Mouse (Mus musculus): ENCODE data around the gene Dnah3. TPM values are rescaled to one million over a fixed set of nuclear protein-coding genes. Genes with fewer than 3 reads are reported as not detected.

The Dnah3 gene
- polyA plus RNA-seq, 1 experiment from 2014 or later = 0.26 TPM

- peak overlapping the region; percentile 84 for H3K4me2 ChIP-seq (replicated peaks)
- peak overlapping the region; percentile 55 for H3K4me3 ChIP-seq
- no peak overlapping the region for H3K27ac ChIP-seq
- WGBS = 4% methylated on average over 25 of the region's 25 CpGs
- no peaks in the 10 kb centered on the region for H3K36me3 ChIP-seq
- ATAC-seq (ENCODE audit: low FRiP score) = 0 out of 2 replicates have a peak, but pooled peaks have one; percentile 20
- peak overlapping the region; percentile 64 for H3K9ac ChIP-seq
- H3K9me3 ChIP-seq (replicated peaks) = no peaks in the 10 kb centered on the region
- peaks cover 5% of the 10 kb centered on the region; the same call in 1 of the 2 replicates for H3K27me3 ChIP-seq
- peaks cover 19% of the 10 kb centered on the region for H3K4me1 ChIP-seq
These were observed 8.0 kb upstream of the Dnah3 start for GRCm38 (mm10) chr7:120103019-120103567.

- Histone ChIP-seq H3K27ac (no peak within 1 kb of the TSS), H3K27me3 (peaks cover 5% of the 10 kb centered on the region; the same call in 1 of the 2 replicates), H3K36me3 (no peaks in the 10 kb centered on the region), H3K4me3 (peak within 1 kb of the TSS; percentile 55), H3K9me3 (replicated peaks) (no peaks in the 10 kb centered on the region), H3K4me1 (peaks cover 19% of the 10 kb centered on the region), H3K4me2 (replicated peaks) (peak within 1 kb of the TSS; percentile 84), H3K9ac (peak within 1 kb of the TSS; percentile 64)
- 1% methylated on average over 42 of the region's 42 CpGs for WGBS
- peak; percentile 88 for ATAC-seq (ENCODE audit: low FRiP score)
These were observed 7.3 kb upstream of the Dnah3 start, which contains the start of gene Tmem159 for GRCm38 (mm10) chr7:120102164-120102972. Gene Tmem159 (plus strand): TSS chr7:120102353.

- Histone ChIP-seq H3K4me2 (replicated peaks) (no peak overlapping the region), H3K4me3 (no peak overlapping the region), H3K9ac (no peak overlapping the region), H3K36me3 (no peaks in the 10 kb centered on the region), H3K27ac (no peak overlapping the region), H3K4me1 (peaks cover 14% of the 10 kb centered on the region), H3K27me3 (peaks cover 5% of the 10 kb centered on the region; the same call in 1 of the 2 replicates), H3K9me3 (replicated peaks) (no peaks in the 10 kb centered on the region)
- 21% methylated on average over 9 of the region's 9 CpGs for WGBS
- no peak for ATAC-seq (ENCODE audit: low FRiP score)
These were observed 3.3 kb upstream of the Dnah3 start for GRCm38 (mm10) chr7:120098403-120098802.

- H3K27ac ChIP-seq = no peak overlapping the region
- H3K9me3 ChIP-seq (replicated peaks) = no peaks in the 10 kb centered on the region
- no peak overlapping the region for H3K9ac ChIP-seq
- ATAC-seq (ENCODE audit: low FRiP score) = peak; percentile 49; the same call in 1 of the 2 replicates
- no peaks in the 10 kb centered on the region for H3K36me3 ChIP-seq
- peaks cover 8% of the 10 kb centered on the region for H3K4me1 ChIP-seq
- no peak overlapping the region for H3K4me3 ChIP-seq
- peaks cover 5% of the 10 kb centered on the region; the same call in 1 of the 2 replicates for H3K27me3 ChIP-seq
- no peak overlapping the region for H3K4me2 ChIP-seq (replicated peaks)
- 10% methylated on average over 7 of the region's 7 CpGs for WGBS
These were observed 2.8 kb upstream of the Dnah3 start for GRCm38 (mm10) chr7:120097845-120098244.

- H3K36me3 ChIP-seq = no peaks in the 10 kb centered on the region
- H3K27ac ChIP-seq = no peak overlapping the region
- no peak overlapping the region for H3K4me2 ChIP-seq (replicated peaks)
- H3K27me3 ChIP-seq = no peaks in the 10 kb centered on the region
- no peak for ATAC-seq (ENCODE audit: low FRiP score)
- H3K4me1 ChIP-seq = no peaks in the 10 kb centered on the region
- 92% methylated on average over 3 of the region's 3 CpGs for WGBS
- H3K4me3 ChIP-seq = no peak overlapping the region
- no peaks in the 10 kb centered on the region for H3K9me3 ChIP-seq (replicated peaks)
- H3K9ac ChIP-seq = no peak overlapping the region
These were observed 864 bp downstream of the Dnah3 start for GRCm38 (mm10) chr7:120094216-120094615.

GRCm38 (mm10) chr7:120093033-120093432 lies 2.0 kb downstream of the Dnah3 start:
- H3K4me2 ChIP-seq (replicated peaks) = no peak overlapping the region
- no peaks in the 10 kb centered on the region for H3K27me3 ChIP-seq
- H3K4me1 ChIP-seq = no peaks in the 10 kb centered on the region
- no peaks in the 10 kb centered on the region for H3K9me3 ChIP-seq (replicated peaks)
- no peak for ATAC-seq (ENCODE audit: low FRiP score)
- no peaks in the 10 kb centered on the region for H3K36me3 ChIP-seq
- WGBS = 37% methylated on average over 5 of the region's 5 CpGs
- no peak overlapping the region for H3K9ac ChIP-seq
- no peak overlapping the region for H3K4me3 ChIP-seq
- H3K27ac ChIP-seq = no peak overlapping the region

GRCm38 (mm10) chr7:120080177-120080576 lies 14.9 kb downstream of the Dnah3 start:
- no peak overlapping the region for H3K27ac ChIP-seq
- H3K4me3 ChIP-seq = no peak overlapping the region
- H3K4me2 ChIP-seq (replicated peaks) = no peak overlapping the region
- H3K4me1 ChIP-seq = no peaks in the 10 kb centered on the region
- no peak overlapping the region for H3K9ac ChIP-seq
- H3K36me3 ChIP-seq = no peaks in the 10 kb centered on the region
- no peaks in the 10 kb centered on the region for H3K9me3 ChIP-seq (replicated peaks)
- no peak for ATAC-seq (ENCODE audit: low FRiP score)
- H3K27me3 ChIP-seq = no peaks in the 10 kb centered on the region
- 84% methylated on average over 3 of the region's 3 CpGs for WGBS

GRCm38 (mm10) chr7:120069164-120069563 lies 25.9 kb downstream of the Dnah3 start:
- H3K4me2 ChIP-seq (replicated peaks) = no peak overlapping the region
- peaks cover 10% of the 10 kb centered on the region; the same call in 1 of the 2 replicates for H3K4me1 ChIP-seq
- no peak overlapping the region for H3K9ac ChIP-seq
- no peaks in the 10 kb centered on the region for H3K36me3 ChIP-seq
- H3K9me3 ChIP-seq (replicated peaks) = no peaks in the 10 kb centered on the region
- no peaks in the 10 kb centered on the region; the same call in 1 of the 2 replicates for H3K27me3 ChIP-seq
- WGBS = 26% methylated on average over 3 of the region's 3 CpGs
- no peak overlapping the region for H3K27ac ChIP-seq
- peak; percentile 83 for ATAC-seq (ENCODE audit: low FRiP score)
- H3K4me3 ChIP-seq = no peak overlapping the region

GRCm38 (mm10) chr7:120068114-120068513 lies 27.0 kb downstream of the Dnah3 start:
- 0 out of 2 replicates have a peak, but pooled peaks have one; percentile 11 for ATAC-seq (ENCODE audit: low FRiP score)
- no peak overlapping the region for H3K4me3 ChIP-seq
- H3K4me1 ChIP-seq = peaks cover 10% of the 10 kb centered on the region; the same call in 1 of the 2 replicates
- 81% methylated on average over 3 of the region's 3 CpGs for WGBS
- H3K27me3 ChIP-seq = no peaks in the 10 kb centered on the region; the same call in 1 of the 2 replicates
- H3K36me3 ChIP-seq = no peaks in the 10 kb centered on the region
- no peaks in the 10 kb centered on the region for H3K9me3 ChIP-seq (replicated peaks)
- no peak overlapping the region for H3K27ac ChIP-seq
- H3K4me2 ChIP-seq (replicated peaks) = no peak overlapping the region
- no peak overlapping the region for H3K9ac ChIP-seq

GRCm38 (mm10) chr7:120064045-120064444 lies 31.0 kb downstream of the Dnah3 start:
- H3K27ac ChIP-seq = no peak overlapping the region
- no peaks in the 10 kb centered on the region for H3K9me3 ChIP-seq (replicated peaks)
- peaks cover 8% of the 10 kb centered on the region; the same call in 1 of the 2 replicates for H3K4me1 ChIP-seq
- H3K27me3 ChIP-seq = no peaks in the 10 kb centered on the region; the same call in 1 of the 2 replicates
- H3K36me3 ChIP-seq = no peaks in the 10 kb centered on the region
- H3K4me3 ChIP-seq = no peak overlapping the region
- ATAC-seq (ENCODE audit: low FRiP score) = no peak
- H3K4me2 ChIP-seq (replicated peaks) = no peak overlapping the region
- H3K9ac ChIP-seq = no peak overlapping the region
- WGBS = 97% methylated on average over 1 of the region's 1 CpGs

GRCm38 (mm10) chr7:120055479-120055878 lies 39.6 kb downstream of the Dnah3 start:
- Histone ChIP-seq H3K9ac (no peak overlapping the region), H3K4me3 (no peak overlapping the region), H3K4me1 (no peaks in the 10 kb centered on the region), H3K4me2 (replicated peaks) (no peak overlapping the region), H3K27me3 (no peaks in the 10 kb centered on the region), H3K36me3 (no peaks in the 10 kb centered on the region), H3K9me3 (replicated peaks) (no peaks in the 10 kb centered on the region), H3K27ac (no peak overlapping the region)
- WGBS = 86% methylated on average over 3 of the region's 3 CpGs
- no peak for ATAC-seq (ENCODE audit: low FRiP score)

- H3K27ac ChIP-seq = no peak overlapping the region
- H3K9ac ChIP-seq = no peak overlapping the region
- ATAC-seq (ENCODE audit: low FRiP score) = no peak
- no peak overlapping the region for H3K4me3 ChIP-seq
- no peaks in the 10 kb centered on the region for H3K36me3 ChIP-seq
- no peaks in the 10 kb centered on the region for H3K4me1 ChIP-seq
- H3K9me3 ChIP-seq (replicated peaks) = no peaks in the 10 kb centered on the region
- no peak overlapping the region for H3K4me2 ChIP-seq (replicated peaks)
- no peaks in the 10 kb centered on the region for H3K27me3 ChIP-seq
- 46% methylated on average over 2 of the region's 2 CpGs for WGBS
These were observed 41.1 kb downstream of the Dnah3 start for GRCm38 (mm10) chr7:120054016-120054415.

All from hindbrain, embryonic 12.5 days (tissue).